ENCODE assay signal across 17 mouse cellular contexts in the genomic region with DNA sequence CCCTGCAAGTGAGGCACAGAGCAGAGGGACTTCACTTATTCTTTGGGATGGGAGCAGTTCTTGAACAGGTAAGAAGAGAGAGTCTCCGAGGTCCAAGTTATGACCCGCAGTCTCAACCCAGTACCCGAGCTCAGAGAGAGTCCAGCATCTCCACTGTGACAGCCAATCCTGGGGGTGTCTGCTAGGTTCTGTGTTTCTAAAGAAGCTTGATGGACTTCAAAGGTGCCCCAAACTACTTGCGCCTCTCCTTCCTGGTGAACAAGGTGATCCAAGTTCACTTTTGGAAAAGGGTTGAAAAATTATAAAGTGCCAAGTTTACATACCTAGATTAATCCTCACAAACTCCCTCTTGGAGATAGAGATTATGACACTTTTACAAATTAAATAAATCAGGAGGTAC. TPM values are rescaled to one million over a fixed set of nuclear protein-coding genes. Genes with fewer than 3 reads are reported as not detected.
DNase-seq lines count a peak whose midpoint lies in the region; ATAC-seq and TF ChIP-seq lines count a peak whose summit lies in the region.
"Had no signal": no experiment of that assay in that cellular context is flagged by ENCODE, and none has a peak within 500 bp of the region (broad histone marks: within the 10 kb centered on the region; RNA-seq: fewer than 3 reads in every experiment).

Trim66 (minus strand) TSS at position 101 of the 400 bp plus-strand sequence.

- H3K36me3 ChIP-seq in forebrain, embryonic 10.5 days (replicated peaks), result no peaks in the 10 kb centered on the region
- no peaks in the 10 kb centered on the region for H3K36me3 ChIP-seq in forebrain, embryonic 16.5 days (ENCODE audit: control insufficient read depth, insufficient read depth)
- no peaks in the 10 kb centered on the region for H3K36me3 ChIP-seq in testis, adult 2 months (ENCODE audit: control insufficient read depth, insufficient read depth, low read length)
- no peaks in the 10 kb centered on the region for H3K36me3 ChIP-seq in midbrain, embryonic 10.5 days
- H3K36me3 ChIP-seq: G1E; heart, embryonic 15.5 days; limb, embryonic 15.5 days; lung, embryonic 15.5 days had no signal

- H3K4me3 ChIP-seq in forebrain, embryonic 10.5 days, result peak within 1 kb of the TSS; percentile 27
- H3K4me3 ChIP-seq in forebrain, embryonic 16.5 days (replicated peaks; ENCODE audit: low read length), result no peak within 1 kb of the TSS
- H3K4me3 ChIP-seq in testis, adult 2 months (ENCODE audit: control insufficient read depth, low read depth, low read length), result peak within 1 kb of the TSS; percentile 32
- H3K4me3 ChIP-seq in midbrain, embryonic 10.5 days, result peak within 1 kb of the TSS; percentile 24; the same call in 1 of the 2 replicates
- H3K4me3 ChIP-seq: erythroblast, embryonic 14.5 days; heart, embryonic 15.5 days; limb, embryonic 15.5 days; lung, embryonic 15.5 days had no signal

- H3K4me2 ChIP-seq in forebrain, embryonic 16.5 days (ENCODE audit: low read length), result no peak within 1 kb of the TSS
- H3K4me2 ChIP-seq: heart, embryonic 15.5 days; limb, embryonic 15.5 days; lung, embryonic 15.5 days had no signal

- TF ChIP-seq CTCF in testis, adult 2 months (IDR thresholded peaks at IDR 0.05; ENCODE audit: control insufficient read depth, insufficient read depth, insufficient replicate concordance, low read depth, low read length), result no peak

- H3K4me1 ChIP-seq in forebrain, embryonic 10.5 days, result peaks cover 20% of the 10 kb centered on the region
- H3K4me1 ChIP-seq in forebrain, embryonic 16.5 days (replicated peaks; ENCODE audit: control insufficient read depth, insufficient read depth, low read length), result peaks cover 4% of the 10 kb centered on the region
- peaks cover 9% of the 10 kb centered on the region for H3K4me1 ChIP-seq in testis, adult 2 months (ENCODE audit: control insufficient read depth, insufficient read depth, low read length)
- peaks cover 14% of the 10 kb centered on the region for H3K4me1 ChIP-seq in midbrain, embryonic 10.5 days

- ATAC-seq in forebrain, embryonic 16.5 days, result no peak
- ATAC-seq: intestine, postnatal 0 days had no signal

- TF ChIP-seq POLR2A in testis, adult 2 months (IDR thresholded peaks at IDR 0.05; ENCODE audit: control insufficient read depth, low read depth, low read length), result no peak

- no peaks in the 10 kb centered on the region for H3K27me3 ChIP-seq in forebrain, embryonic 10.5 days (ENCODE audit: poor library complexity, severe bottlenecking)
- H3K27me3 ChIP-seq in forebrain, embryonic 16.5 days (replicated peaks; ENCODE audit: control insufficient read depth, insufficient read depth, low read length), result no peaks in the 10 kb centered on the region
- no peaks in the 10 kb centered on the region for H3K27me3 ChIP-seq in testis, adult 2 months (ENCODE audit: control insufficient read depth, insufficient read depth, low read length)
- no peaks in the 10 kb centered on the region for H3K27me3 ChIP-seq in midbrain, embryonic 10.5 days (ENCODE audit: low read depth, poor library complexity, severe bottlenecking)
- H3K27me3 ChIP-seq: heart, embryonic 15.5 days; limb, embryonic 15.5 days; lung, embryonic 15.5 days had no signal

- no peaks in the 10 kb centered on the region for H3K9me3 ChIP-seq in forebrain, embryonic 10.5 days
- no peaks in the 10 kb centered on the region for H3K9me3 ChIP-seq in forebrain, embryonic 16.5 days (ENCODE audit: control insufficient read depth, low read length)
- no peaks in the 10 kb centered on the region for H3K9me3 ChIP-seq in midbrain, embryonic 10.5 days (replicated peaks)
- H3K9me3 ChIP-seq: G1E; heart, embryonic 15.5 days; limb, embryonic 15.5 days; lung, embryonic 15.5 days had no signal

- H3K9ac ChIP-seq in forebrain, embryonic 16.5 days (replicated peaks; ENCODE audit: low read depth, low read length), result no peak within 1 kb of the TSS
- H3K9ac ChIP-seq: heart, embryonic 15.5 days; limb, embryonic 15.5 days; lung, embryonic 15.5 days had no signal

- H3K27ac ChIP-seq in forebrain, embryonic 10.5 days, result peak within 1 kb of the TSS; percentile 74
- H3K27ac ChIP-seq in forebrain, embryonic 16.5 days (ENCODE audit: low read length), result no peak within 1 kb of the TSS
- H3K27ac ChIP-seq in testis, adult 2 months (ENCODE audit: control insufficient read depth, insufficient read depth, low read depth, low read length), result no peak within 1 kb of the TSS
- peak within 1 kb of the TSS; percentile 61 for H3K27ac ChIP-seq in midbrain, embryonic 10.5 days (replicated peaks)
- H3K27ac ChIP-seq: heart, embryonic 15.5 days; limb, embryonic 15.5 days; lung, embryonic 15.5 days had no signal

- WGBS in forebrain, embryonic 10.5 days, result 87% methylated on average over 4 of the region's 4 CpGs
- WGBS in forebrain, embryonic 16.5 days, result 85% methylated on average over 4 of the region's 4 CpGs
- 84% methylated on average over 4 of the region's 4 CpGs for WGBS in midbrain, embryonic 10.5 days

- no peak for DNase-seq in forebrain, embryonic 10.5 days (ENCODE audit: extremely low spot score, low spot score)
- DNase-seq in testis, postnatal 14 days (ENCODE audit: low spot score), result no peak
- DNase-seq in midbrain, embryonic 10.5 days (ENCODE audit: low spot score), result no peak
- DNase-seq in c-Kit-positive CD71-positive TER-119-positive erythroid progenitor cells, embryonic 14.5 days (ENCODE audit: low spot score), result no peak
- no peak for DNase-seq in retina, postnatal 1 day
- no peak for DNase-seq in spleen, postnatal 10 days (ENCODE audit: low spot score in 2 of 2)
- DNase-seq: gastrocnemius, postnatal 10 days; kidney, postnatal 25 days; thymus, postnatal 14 days had no signal

RNA-seq across cellular contexts. Expression of gene Trim66, which starts in this region (rescaled TPM):
- 0.06 and 0.09 TPM in 2 replicates for polyA plus RNA-seq in forebrain, embryonic 10.5 days (2016; fragmentation: Nextera tagmentation; extraction: Ambion mirVana)
- 0.25 and 0.57 TPM in 2 replicates for polyA plus RNA-seq in forebrain, embryonic 16.5 days (2015; fragmentation: Nextera tagmentation; extraction: Ambion mirVana)
- polyA plus RNA-seq in testis, adult 2 months (2012; rRNA removed), result 20.6 and 25.6 TPM in 2 replicates
- polyA plus RNA-seq in midbrain, embryonic 10.5 days (2016; fragmentation: Nextera tagmentation; extraction: Ambion mirVana), result 0.09 and 0.12 TPM in 2 replicates
- polyA plus RNA-seq: erythroblast, embryonic 14.5 days; heart, embryonic 15.5 days had no signal

Comparison
In these comparisons a context has a peak if more than half of its experiments do, and no peak if none do; other contexts are left out.
1. RNA of gene Trim66 (polyA plus RNA-seq): 20.6 to 25.6 TPM in testis, adult 2 months; 0.25 to 0.57 TPM in forebrain, embryonic 16.5 days, 0.06 to 0.09 TPM in forebrain, embryonic 10.5 days and 0.09 to 0.12 TPM in midbrain, embryonic 10.5 days; every median in the first group is over 10 times any median in the second.
2. H3K27ac ChIP-seq: peak in forebrain, embryonic 10.5 days (single experiment) and midbrain, embryonic 10.5 days (single experiment); none in forebrain, embryonic 16.5 days (single experiment) and testis, adult 2 months (single experiment).